Mouse (Mus musculus) forebrain, postnatal 0 days (tissue): ENCODE results near the gene Sorbs1. TPM values are rescaled to one million over a fixed set of nuclear protein-coding genes. Genes with fewer than 3 reads are reported as not detected.

ENCODE experiments used
- ATAC-seq: fragments of 200-750 bp; cut with Nextera tagmentation; 2 replicates; pipeline ENCODE4 v1.8.0; 2017; ENCODE audit warnings: mild to moderate bottlenecking, moderate library complexity
- DNase-seq: peaks from one replicate; pipeline ENCODE4 v3.0.0-alpha.2; 2015
- H3K27ac ChIP-seq: fragments of 300-500 bp; sonication (generic); 2 replicates; pipeline ENCODE4 v1.5.1; 2014; ENCODE audit warnings: low read depth, mild to moderate bottlenecking, antibody characterized with exemption, low read length, moderate library complexity, mixed read lengths
- H3K27me3 ChIP-seq: fragments of 300-500 bp; sonication (generic); 2 replicates; pipeline ENCODE4 v1.6.1; 2014; ENCODE audit warnings: mild to moderate bottlenecking, low read length, mixed read lengths; ENCODE audit not compliant: insufficient read depth
- H3K36me3 ChIP-seq: fragments of 300-500 bp; sonication (generic); 2 replicates; pipeline ENCODE4 v1.6.1; 2014; ENCODE audit warnings: mild to moderate bottlenecking, moderate library complexity; ENCODE audit not compliant: insufficient read depth
- H3K4me1 ChIP-seq: fragments of 300-500 bp; sonication (generic); 2 replicates; pipeline ENCODE4 v1.6.1; 2014; ENCODE audit warnings: antibody characterized with exemption; ENCODE audit not compliant: insufficient read depth
- H3K4me2 ChIP-seq: fragments of 300-500 bp; sonication (generic); 2 replicates; pipeline ENCODE4 v1.6.1; 2014; ENCODE audit warnings: low read depth, mild to moderate bottlenecking, moderate library complexity
- H3K4me3 ChIP-seq: fragments of 300-500 bp; sonication (generic); 2 replicates; pipeline ENCODE4 v1.5.1; 2014; ENCODE audit warnings: low read depth, low read length, mixed read lengths
- H3K9ac ChIP-seq: fragments of 300-500 bp; sonication (generic); 2 replicates; pipeline ENCODE4 v1.6.1; 2014; ENCODE audit warnings: mild to moderate bottlenecking
- H3K9me3 ChIP-seq: fragments of 300-500 bp; sonication (generic); 2 replicates; pipeline ENCODE4 v1.6.1; 2016; ENCODE audit warnings: low read length
- CTCF ChIP-seq: sonication (generic); IDR thresholded peaks from 2 replicates; pipeline ENCODE4 v1.5.1; 2016; ENCODE audit warnings: antibody characterized with exemption, control low read depth, low read depth
- WGBS: fragments of 180-500 bp; shearing (Covaris S2); extraction: QIAGEN DNeasy Blood & Tissue Kit; methylation state at CpG from one replicate; pipeline ENCODE4 v1.1.7; 2014; 5-methylcytosine and 5-hydroxymethylcytosine counted together
- polyA plus RNA-seq: library from polyadenylated mRNA; unstranded; fragments of >200 nt; fragmentation: Nextera tagmentation; extraction: Ambion mirVana; gene quantifications from 2 replicates; pipeline ENCODE4 v1.2.1, GENCODE M21; 2015
- total RNA-seq: library from RNA; depleted of rRNA; stranded (reverse); fragments of >200 nt; gene quantifications from 2 replicates; pipeline ENCODE4 v1.2.3, GENCODE M21; 2014

The Sorbs1 gene
- total and polyA plus RNA-seq, 2 experiments from 2014 or later, result 51.8 to 74.9 TPM

DNA sequence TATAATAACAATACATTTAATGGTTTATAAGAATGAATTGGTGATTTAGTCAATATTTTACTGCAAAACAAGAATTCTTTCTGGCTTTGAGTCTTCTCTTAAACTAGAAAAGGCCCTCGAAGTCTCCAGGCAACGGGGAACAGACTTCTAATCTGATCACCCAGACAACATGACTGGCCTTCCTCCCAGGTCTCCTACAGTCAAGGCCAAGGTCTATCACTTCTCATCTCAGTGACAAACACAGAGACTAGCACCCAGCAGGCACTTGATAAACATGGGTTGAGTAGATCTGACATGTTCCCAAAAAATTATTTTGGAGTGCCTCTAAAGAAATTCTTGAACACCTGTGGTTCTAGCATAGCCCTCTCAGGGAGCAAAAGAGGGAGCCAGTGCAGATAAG lies 16.7 kb upstream of the Sorbs1 start:
- H3K4me3 ChIP-seq, result no peak overlapping the region
- 88% methylated on average over 2 of the region's 2 CpGs for WGBS
- H3K9me3 ChIP-seq, result no peaks in the 10 kb centered on the region
- H3K4me1 ChIP-seq, result no peaks in the 10 kb centered on the region
- no peak for DNase-seq
- no peaks in the 10 kb centered on the region for H3K36me3 ChIP-seq
- no peak overlapping the region for H3K4me2 ChIP-seq
- TF ChIP-seq CTCF, result no peak
- no peaks in the 10 kb centered on the region for H3K27me3 ChIP-seq
- no peak for ATAC-seq
- no peak overlapping the region for H3K9ac ChIP-seq
- H3K27ac ChIP-seq, result no peak overlapping the region

GRCm38 (mm10) chr19:40528254-40528653 lies 14.7 kb upstream of the Sorbs1 start:
- TF ChIP-seq CTCF, result no peak
- no peaks in the 10 kb centered on the region for H3K36me3 ChIP-seq
- no peaks in the 10 kb centered on the region for H3K27me3 ChIP-seq
- ATAC-seq, result no peak
- no peak overlapping the region for H3K27ac ChIP-seq
- H3K4me3 ChIP-seq, result no peak overlapping the region
- no peaks in the 10 kb centered on the region for H3K4me1 ChIP-seq
- no peak overlapping the region for H3K9ac ChIP-seq
- H3K4me2 ChIP-seq, result no peak overlapping the region
- DNase-seq, result no peak
- H3K9me3 ChIP-seq, result no peaks in the 10 kb centered on the region

DNA sequence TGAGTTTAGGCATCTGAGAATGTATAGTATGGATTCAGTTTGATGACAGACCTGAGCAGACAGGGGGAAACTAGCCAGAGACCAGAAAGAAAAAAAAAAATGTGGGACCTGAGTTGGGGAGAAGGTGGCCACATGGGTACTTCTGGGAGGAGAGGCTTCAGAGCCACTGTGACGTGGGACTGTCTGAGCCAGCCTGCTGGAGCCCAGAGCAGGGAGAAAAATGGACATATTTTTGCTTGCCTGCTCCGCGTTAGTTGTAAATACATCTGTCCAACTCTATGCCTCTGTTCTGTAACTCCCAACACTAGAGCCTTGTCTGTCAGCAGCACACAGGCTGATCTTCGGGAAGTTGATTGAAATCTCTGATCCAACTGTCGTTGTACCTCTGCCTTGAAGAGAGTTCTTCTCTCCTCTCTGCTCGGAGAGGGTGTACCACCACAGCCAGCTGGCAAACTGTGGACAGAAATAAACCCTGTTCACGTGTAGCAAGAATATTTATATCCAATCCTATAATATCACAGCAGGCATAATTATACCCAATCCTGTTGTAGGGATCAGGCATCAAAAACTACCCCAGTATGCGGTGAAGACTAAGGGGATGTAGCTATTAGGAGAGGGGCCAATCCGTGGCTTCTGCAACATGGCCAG lies 12.9 kb upstream of the Sorbs1 start:
- H3K27me3 ChIP-seq, result no peaks in the 10 kb centered on the region
- H3K9me3 ChIP-seq, result no peaks in the 10 kb centered on the region
- ATAC-seq (peak; percentile 68), DNase-seq (peak; percentile 33)
- H3K36me3 ChIP-seq, result no peaks in the 10 kb centered on the region
- H3K4me1 ChIP-seq, result no peaks in the 10 kb centered on the region
- TF ChIP-seq CTCF, result no peak
- 68% methylated on average over 9 of the region's 9 CpGs for WGBS
- H3K4me3 ChIP-seq, result no peak overlapping the region
- no peak overlapping the region for H3K4me2 ChIP-seq
- no peak overlapping the region for H3K9ac ChIP-seq
- H3K27ac ChIP-seq, result no peak overlapping the region

GRCm38 (mm10) chr19:40523431-40524005 lies 9.9 kb upstream of the Sorbs1 start:
- H3K4me1 ChIP-seq, result no peaks in the 10 kb centered on the region
- no peaks in the 10 kb centered on the region for H3K9me3 ChIP-seq
- ATAC-seq, result peak; percentile 29; the same call in 1 of the 2 replicates
- 45% methylated on average over 8 of the region's 8 CpGs for WGBS
- no peaks in the 10 kb centered on the region for H3K27me3 ChIP-seq
- H3K9ac ChIP-seq, result no peak overlapping the region
- H3K4me2 ChIP-seq, result no peak overlapping the region
- H3K27ac ChIP-seq, result no peak overlapping the region
- H3K36me3 ChIP-seq, result no peaks in the 10 kb centered on the region
- DNase-seq, result no peak
- H3K4me3 ChIP-seq, result no peak overlapping the region
- no peak for TF ChIP-seq CTCF

- no peaks in the 10 kb centered on the region for H3K9me3 ChIP-seq
- H3K4me2 ChIP-seq, result no peak overlapping the region
- TF ChIP-seq CTCF, result no peak
- H3K36me3 ChIP-seq, result no peaks in the 10 kb centered on the region
- no peak for ATAC-seq
- H3K4me3 ChIP-seq, result no peak overlapping the region
- WGBS, result 90% methylated on average over 5 of the region's 5 CpGs
- no peaks in the 10 kb centered on the region for H3K27me3 ChIP-seq
- H3K9ac ChIP-seq, result no peak overlapping the region
- no peaks in the 10 kb centered on the region for H3K4me1 ChIP-seq
- DNase-seq, result no peak
- H3K27ac ChIP-seq, result no peak overlapping the region
Measured at GRCm38 (mm10) chr19:40520403-40520802, 6.8 kb upstream of the Sorbs1 start.

GRCm38 (mm10) chr19:40518706-40519105 lies 5.1 kb upstream of the Sorbs1 start:
- H3K27me3 ChIP-seq, result no peaks in the 10 kb centered on the region
- no peak overlapping the region for H3K9ac ChIP-seq
- no peak overlapping the region for H3K4me2 ChIP-seq
- H3K36me3 ChIP-seq, result no peaks in the 10 kb centered on the region
- H3K27ac ChIP-seq, result no peak overlapping the region
- no peak for DNase-seq
- H3K4me1 ChIP-seq, result no peaks in the 10 kb centered on the region
- ATAC-seq, result no peak
- no peak for TF ChIP-seq CTCF
- WGBS, result 70% methylated on average over 1 of the region's 1 CpGs
- no peaks in the 10 kb centered on the region for H3K9me3 ChIP-seq
- no peak overlapping the region for H3K4me3 ChIP-seq

GRCm38 (mm10) chr19:40515596-40515995 lies 2.0 kb upstream of the Sorbs1 start:
- no peak overlapping the region for H3K4me3 ChIP-seq
- H3K27me3 ChIP-seq, result no peaks in the 10 kb centered on the region
- H3K9me3 ChIP-seq, result no peaks in the 10 kb centered on the region
- H3K4me2 ChIP-seq, result no peak overlapping the region
- peaks cover 14% of the 10 kb centered on the region for H3K4me1 ChIP-seq
- ATAC-seq (no peak), DNase-seq (no peak)
- H3K36me3 ChIP-seq, result no peaks in the 10 kb centered on the region
- no peak overlapping the region for H3K9ac ChIP-seq
- H3K27ac ChIP-seq, result no peak overlapping the region
- 91% methylated on average over 3 of the region's 3 CpGs for WGBS
- TF ChIP-seq CTCF, result no peak
